Mouse (Mus musculus) small intestine, adult 2 months (tissue): ENCODE results near the gene Gm3435. TPM values are rescaled to one million over a fixed set of nuclear protein-coding genes. Genes with fewer than 3 reads are reported as not detected.
"Not testable (repeated sequence)": the region's sequence is repeated elsewhere in the genome, so short reads cannot be mapped to it uniquely, and the experiment has no call there.

Experiments
- H3K27ac ChIP-seq: fragments of 200-500 bp; 2 replicates; pipeline ENCODE4 v1.5.1; 2012; ENCODE audit warnings: low read depth, low read length, control low read depth, inconsistent platforms; ENCODE audit not compliant: insufficient read depth
- H3K27me3 ChIP-seq: fragments of 200-500 bp; 2 replicates; pipeline ENCODE4 v1.6.1; 2012; ENCODE audit warnings: mild to moderate bottlenecking, moderate library complexity, low read length, inconsistent platforms; ENCODE audit not compliant: control insufficient read depth, insufficient read depth
- H3K36me3 ChIP-seq: fragments of 200-500 bp; 2 replicates; pipeline ENCODE4 v1.6.1; 2012; ENCODE audit warnings: mild to moderate bottlenecking, low read length, control low read depth, inconsistent platforms; ENCODE audit not compliant: control insufficient read depth, insufficient read depth
- H3K4me1 ChIP-seq: fragments of 200-500 bp; 2 replicates; pipeline ENCODE4 v1.6.1; 2012; ENCODE audit warnings: low read length, inconsistent platforms, mixed read lengths; ENCODE audit not compliant: control insufficient read depth, insufficient read depth, insufficient read length
- H3K4me3 ChIP-seq: fragments of 200-500 bp; 2 replicates; pipeline ENCODE4 v1.5.1; 2012; ENCODE audit warnings: low read depth, mild to moderate bottlenecking, control low read depth, inconsistent platforms, low read length, moderate library complexity
- CTCF ChIP-seq: fragments of 200-500 bp; IDR thresholded peaks from 2 replicates; pipeline ENCODE4 v1.5.1; 2012; ENCODE audit warnings: low read depth, mild to moderate bottlenecking, control low read depth, inconsistent platforms, low read length, moderate library complexity, mixed read lengths; ENCODE audit not compliant: insufficient replicate concordance, insufficient read length; ENCODE audit errors: extremely low read depth
- POLR2A ChIP-seq: fragments of 200-500 bp; IDR thresholded peaks from 2 replicates; pipeline ENCODE4 v1.6.1; 2012; ENCODE audit warnings: low read depth, mild to moderate bottlenecking, control low read depth, inconsistent platforms, low read length, moderate library complexity
- WGBS: fragments of 180-500 bp; shearing (Covaris S2); methylation state at CpG from one replicate; pipeline ENCODE4 v1.1.7; 2018; 5-methylcytosine and 5-hydroxymethylcytosine counted together
- polyA plus RNA-seq: library from polyadenylated mRNA; depleted of rRNA; stranded (reverse); fragments of >200 nt; gene quantifications from 2 replicates; pipeline ENCODE4 v1.2.3, GENCODE M21; 2012

Gene Gm3435
- polyA plus RNA-seq, 1 experiment: 0.24 TPM

DNA sequence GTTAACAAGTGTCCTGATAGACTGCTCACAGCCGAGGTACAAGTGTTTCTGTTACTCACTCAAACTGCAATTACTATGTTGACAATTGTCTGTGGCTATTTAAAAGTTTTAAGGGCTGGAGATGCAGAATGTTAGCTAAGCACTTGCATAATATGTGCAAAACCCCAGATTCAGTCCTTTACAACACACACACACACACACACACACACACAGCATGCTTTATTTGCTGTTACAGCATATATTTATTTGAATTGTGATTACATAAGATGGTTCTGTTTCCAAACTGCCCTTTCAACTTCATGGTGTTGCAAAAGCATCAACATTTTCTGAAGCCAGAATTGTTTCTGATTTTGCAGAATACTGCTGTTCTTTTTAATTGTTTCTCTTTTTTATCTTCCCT is 40.4 kb downstream of the Gm3435 start:
- H3K27ac ChIP-seq, H3K36me3 ChIP-seq, H3K27me3 ChIP-seq, H3K4me1 ChIP-seq, H3K4me3 ChIP-seq: not testable (repeated sequence)
- WGBS: no CpG with 5 or more reads among the region's 1 CpGs

DNA sequence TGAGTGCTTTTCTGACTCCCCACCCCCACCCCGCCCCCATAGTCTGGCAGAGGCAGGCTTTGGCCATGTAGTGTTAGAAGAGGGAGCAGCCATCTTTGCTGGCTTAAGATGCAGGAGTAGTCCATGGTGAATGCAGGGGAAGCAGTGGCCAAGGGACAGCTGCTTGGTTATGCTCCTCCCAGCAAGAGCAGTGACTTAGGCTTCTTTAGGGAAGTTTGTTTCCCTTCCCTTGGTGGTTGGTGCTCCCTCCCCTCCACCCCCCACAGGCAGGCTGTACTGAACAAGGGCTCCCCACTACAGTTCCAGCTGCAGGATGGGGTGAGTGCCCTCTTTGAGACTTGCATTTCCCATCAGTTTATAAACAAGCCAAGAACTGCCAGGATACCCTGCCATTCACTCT is 42.8 kb downstream of the Gm3435 start:
- WGBS: 74% methylated on average over 1 of the region's 1 CpGs
- H3K27me3 ChIP-seq, H3K27ac ChIP-seq, H3K4me3 ChIP-seq, H3K4me1 ChIP-seq: not testable (repeated sequence)
- peaks cover 14% of the 10 kb centered on the region for H3K36me3 ChIP-seq

DNA sequence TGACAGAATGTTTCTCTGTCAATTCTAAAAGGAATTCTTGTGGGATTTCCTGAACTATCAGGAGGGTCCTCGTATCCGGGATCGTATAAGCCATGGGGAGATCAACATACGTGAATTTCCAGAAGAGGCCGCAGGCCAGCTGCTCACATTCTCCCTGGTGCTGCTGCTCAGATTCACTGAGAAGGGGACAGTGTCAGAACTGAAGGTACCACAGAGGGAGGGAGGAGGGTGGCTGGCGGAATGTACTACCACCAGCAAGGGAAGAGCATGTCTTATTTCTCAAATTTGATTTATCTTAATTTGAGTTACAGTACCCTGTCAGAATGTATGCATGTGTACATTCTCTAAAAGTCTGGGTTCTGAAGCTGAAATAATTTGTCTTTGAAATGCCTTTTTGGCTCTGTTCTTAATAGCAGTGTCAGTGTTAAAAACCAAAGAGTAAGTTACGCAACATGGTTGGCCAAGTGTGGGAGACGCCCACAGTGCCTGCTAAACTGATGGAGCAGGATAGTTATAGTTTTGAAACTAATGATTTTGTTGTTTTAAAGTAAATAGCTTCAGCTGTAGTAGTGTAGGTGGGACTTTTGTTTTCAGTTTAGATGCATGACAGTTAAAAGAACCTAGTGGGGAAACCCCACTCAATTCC is 43.3 kb downstream of the Gm3435 start:
- peaks cover 15% of the 10 kb centered on the region for H3K36me3 ChIP-seq
- not testable (repeated sequence) for H3K4me1 ChIP-seq
- 97% methylated on average over 6 of the region's 8 CpGs for WGBS

DNA sequence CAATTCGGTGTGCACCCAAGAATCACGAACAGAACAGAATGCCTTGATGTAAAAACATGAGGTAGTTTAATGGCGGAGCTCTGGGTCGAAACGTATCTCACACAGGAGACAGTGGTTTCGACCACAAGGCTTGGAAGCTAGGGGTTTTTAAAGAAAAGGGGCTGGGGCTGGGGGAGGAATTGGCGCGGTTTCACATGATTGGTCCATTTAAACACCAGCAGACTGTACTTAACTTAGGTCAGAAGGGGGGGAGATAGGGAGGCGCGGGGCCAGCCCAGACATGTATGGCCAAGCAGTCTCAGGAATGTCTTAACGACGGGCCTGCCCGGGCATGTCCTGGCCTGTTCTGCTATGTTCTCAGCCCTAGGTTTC is 43.8 kb downstream of the Gm3435 start:
- not testable (repeated sequence) for H3K27me3 ChIP-seq, H3K4me1 ChIP-seq, H3K4me3 ChIP-seq, H3K27ac ChIP-seq
- peaks cover 19% of the 10 kb centered on the region for H3K36me3 ChIP-seq
- WGBS: 92% methylated on average over 12 of the region's 13 CpGs

More for the DNA sequence above, 43.3 kb downstream of the Gm3435 start:
- H3K4me3 ChIP-seq, H3K27ac ChIP-seq, H3K27me3 ChIP-seq: not testable (repeated sequence)

DNA sequence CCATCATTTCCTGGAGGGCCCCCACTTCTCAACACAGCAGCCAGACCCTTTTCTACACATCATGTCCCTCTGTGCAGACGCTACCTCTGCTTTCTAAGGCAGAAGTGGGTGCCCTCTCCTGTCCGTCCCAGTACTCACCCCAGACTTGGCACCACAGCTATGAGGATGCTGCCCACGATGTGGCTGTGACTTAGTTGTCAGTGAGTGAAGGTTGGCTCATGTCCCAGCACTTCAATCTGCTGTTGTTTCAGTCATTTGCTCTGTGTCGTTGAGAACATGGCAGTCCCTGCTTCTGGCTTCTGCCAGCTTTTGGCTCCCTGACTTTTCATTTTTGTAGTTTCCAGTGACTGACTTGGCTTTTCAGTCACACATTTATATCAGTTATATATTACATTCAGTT is 45.9 kb downstream of the Gm3435 start:
- WGBS: 82% methylated on average over 4 of the region's 4 CpGs
- no peak overlapping the region for H3K4me3 ChIP-seq
- H3K4me1 ChIP-seq: no peaks in the 10 kb centered on the region
- TF ChIP-seq POLR2A: no peak
- no peak for TF ChIP-seq CTCF
- peaks cover 32% of the 10 kb centered on the region for H3K36me3 ChIP-seq
- no peaks in the 10 kb centered on the region for H3K27me3 ChIP-seq
- no peak overlapping the region for H3K27ac ChIP-seq

DNA sequence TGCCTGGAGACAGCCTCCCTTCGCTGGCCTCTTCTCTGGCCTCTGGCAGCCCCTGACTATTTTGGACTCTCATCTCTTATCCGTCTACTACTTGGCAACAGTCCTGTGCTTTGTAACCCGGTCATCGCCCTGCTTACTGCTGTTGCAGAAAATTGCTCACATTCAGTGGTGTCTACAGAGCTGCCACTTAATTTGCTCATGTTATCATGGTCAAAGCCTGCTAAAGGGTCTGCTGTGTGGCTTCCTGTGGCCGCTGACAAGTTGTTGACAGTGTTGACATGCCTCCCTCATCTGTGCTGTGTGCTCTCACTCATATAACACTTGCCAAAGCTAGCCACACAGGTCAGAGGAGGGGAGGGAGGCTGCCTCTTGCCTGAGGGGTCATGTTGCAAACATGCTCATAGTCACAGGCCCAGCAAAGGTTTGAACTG is 48.2 kb downstream of the Gm3435 start:
- no peak for TF ChIP-seq POLR2A
- TF ChIP-seq CTCF: no peak
- H3K36me3 ChIP-seq: peaks cover 43% of the 10 kb centered on the region
- WGBS: 79% methylated on average over 5 of the region's 5 CpGs

DNA sequence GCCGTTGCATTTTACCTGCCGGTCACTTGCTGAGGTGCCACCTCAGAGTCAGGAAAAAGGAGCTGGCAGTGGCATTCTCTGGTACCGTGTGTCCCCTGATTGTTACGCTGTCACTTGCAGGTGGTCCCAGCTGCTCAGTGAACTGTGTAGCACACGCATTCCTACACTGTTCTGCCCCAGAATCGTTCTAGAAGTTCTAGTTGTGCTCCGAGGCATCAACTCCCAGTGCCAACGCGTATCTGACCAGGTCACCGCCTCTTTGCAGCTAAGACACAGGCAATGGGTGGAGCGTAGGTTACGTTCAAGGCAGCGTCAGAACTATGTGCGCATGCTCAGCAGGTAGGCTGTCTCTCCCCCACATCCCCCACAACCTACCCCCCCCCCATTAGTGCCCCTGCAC is 49.7 kb downstream of the Gm3435 start:
- TF ChIP-seq CTCF (no peak), POLR2A (no peak)
- no peak overlapping the region for H3K4me3 ChIP-seq
- no peaks in the 10 kb centered on the region for H3K4me1 ChIP-seq
- H3K36me3 ChIP-seq: peaks cover 43% of the 10 kb centered on the region
- no peak overlapping the region for H3K27ac ChIP-seq
- H3K27me3 ChIP-seq: no peaks in the 10 kb centered on the region
- WGBS: 94% methylated on average over 14 of the region's 14 CpGs

More for the DNA sequence above, 48.2 kb downstream of the Gm3435 start:
- H3K4me3 ChIP-seq: no peak overlapping the region
- no peak overlapping the region for H3K27ac ChIP-seq
- H3K4me1 ChIP-seq: no peaks in the 10 kb centered on the region
- H3K27me3 ChIP-seq: no peaks in the 10 kb centered on the region

DNA sequence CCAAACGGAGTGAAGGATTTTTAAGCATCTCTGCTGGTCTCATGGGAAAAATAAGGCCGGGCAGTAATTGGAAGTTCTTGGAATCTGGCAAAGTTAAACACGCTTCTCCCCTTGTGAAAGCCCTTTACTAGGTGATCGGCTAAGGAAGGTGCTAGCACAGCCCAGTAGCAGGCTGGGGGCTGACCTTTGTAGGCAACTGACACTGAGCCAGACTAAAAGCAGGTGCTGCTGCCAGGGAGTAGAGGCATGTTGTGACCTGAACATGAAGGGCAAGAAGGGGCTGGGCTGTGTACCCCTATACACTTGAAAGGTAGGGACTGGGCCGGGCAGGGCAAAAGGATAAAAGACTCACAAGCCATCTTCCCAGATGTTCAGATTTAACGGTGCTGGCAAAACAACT is 50.4 kb downstream of the Gm3435 start:
- H3K27ac ChIP-seq: no peak overlapping the region
- H3K27me3 ChIP-seq: no peaks in the 10 kb centered on the region
- TF ChIP-seq CTCF (no peak), POLR2A (no peak)
- H3K36me3 ChIP-seq: peaks cover 40% of the 10 kb centered on the region
- 93% methylated on average over 6 of the region's 6 CpGs for WGBS
- no peaks in the 10 kb centered on the region for H3K4me1 ChIP-seq
- H3K4me3 ChIP-seq: no peak overlapping the region
